Mouse (Mus musculus) cerebellum, adult 18-20 months (tissue): ENCODE data around the gene Vps35l.

Experiments
- DNase-seq, 2 experiments: peaks; one replicate each; pipeline ENCODE4 v3.0.0; 2021

Vps35l gene

DNA sequence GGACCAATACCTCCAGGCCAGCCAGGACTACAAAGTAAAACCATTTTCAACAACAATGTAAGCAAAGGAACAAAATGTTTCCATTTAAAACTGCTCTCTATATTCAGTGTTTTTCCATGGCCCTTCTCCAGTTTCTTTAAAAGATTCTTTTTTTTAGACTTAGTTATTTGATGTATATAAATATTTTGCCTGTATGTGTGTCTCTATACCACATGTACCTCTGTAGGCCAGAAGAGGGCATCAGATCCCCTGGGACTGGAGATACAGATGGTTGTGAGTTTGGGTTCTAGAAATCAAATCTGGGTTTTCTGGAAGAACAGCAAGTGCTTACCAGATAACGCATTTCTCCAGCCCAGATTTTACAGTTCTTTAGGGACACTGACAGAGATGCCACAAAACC lies 1.3 kb upstream of the Vps35l start:
- peak in 1 of 2 experiments; percentile 16 for DNase-seq

GRCm38 (mm10) chr7:118740532-118741338 lies 709 bp downstream of the Vps35l start:
- peak; percentile 95 to 98 for DNase-seq

DNA sequence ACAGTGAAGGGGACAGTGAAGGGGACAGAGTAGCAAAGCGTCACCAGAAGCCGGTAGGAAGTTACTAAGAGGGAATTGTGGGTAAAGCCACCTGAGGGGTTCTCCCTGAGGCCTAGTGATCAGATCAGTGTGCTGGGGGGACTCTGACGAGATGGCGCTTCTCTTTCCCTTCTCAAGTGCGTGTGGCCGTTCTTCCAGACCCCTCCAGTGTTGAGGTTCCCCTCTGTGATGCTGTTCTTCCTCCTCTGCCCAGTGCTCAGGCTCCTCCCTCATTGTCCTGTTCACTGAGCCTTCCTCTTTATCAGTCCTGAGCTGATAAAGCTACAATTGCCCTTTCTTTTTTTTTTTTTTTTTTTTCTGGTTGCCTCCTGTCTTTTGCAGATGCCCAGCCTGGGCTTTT lies 2.3 kb downstream of the Vps35l start:
- no peak for DNase-seq

GRCm38 (mm10) chr7:118744766-118745165 lies 4.7 kb downstream of the Vps35l start:
- DNase-seq: no peak

DNA sequence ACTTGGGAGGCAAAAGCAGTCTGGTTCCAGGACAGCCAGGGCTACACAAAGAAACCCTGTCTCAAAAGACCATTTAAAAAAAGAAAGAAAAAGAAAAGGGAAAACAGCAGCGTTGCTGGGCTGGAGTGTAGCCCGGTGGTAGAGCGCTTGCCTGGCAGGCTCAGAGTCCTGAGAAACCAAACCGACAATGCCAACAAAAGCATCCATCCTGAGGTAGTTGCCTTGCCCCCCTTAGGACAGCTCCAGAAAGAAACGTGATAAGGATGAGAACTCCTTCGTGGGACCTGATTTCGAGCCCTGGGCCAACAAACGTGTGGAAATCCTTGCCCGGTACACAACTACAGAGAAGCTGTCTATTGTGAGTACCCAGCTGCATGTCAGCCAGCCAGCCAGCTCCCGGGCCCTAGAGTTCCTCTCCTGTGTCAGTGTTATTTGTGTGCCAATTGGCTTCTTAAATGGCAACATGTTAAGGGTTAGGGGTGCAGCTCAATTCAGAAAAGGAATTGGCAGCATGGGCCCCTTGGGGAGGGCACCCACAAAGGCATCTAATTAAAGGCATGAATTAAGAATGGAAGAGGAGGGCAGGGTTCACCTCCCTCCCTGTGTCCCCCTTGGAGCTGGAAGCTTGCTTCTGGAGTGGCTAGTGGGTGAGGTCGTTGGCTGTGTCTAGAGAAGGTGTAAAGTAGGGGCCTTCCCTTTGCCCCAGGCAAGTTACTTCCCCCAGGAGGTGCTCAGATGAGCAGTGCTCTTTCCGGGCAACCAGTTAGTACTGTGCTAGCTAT lies 8.1 kb downstream of the Vps35l start:
- no peak for DNase-seq

GRCm38 (mm10) chr7:118749706-118750105 lies 9.7 kb downstream of the Vps35l start:
- DNase-seq: no peak

DNA sequence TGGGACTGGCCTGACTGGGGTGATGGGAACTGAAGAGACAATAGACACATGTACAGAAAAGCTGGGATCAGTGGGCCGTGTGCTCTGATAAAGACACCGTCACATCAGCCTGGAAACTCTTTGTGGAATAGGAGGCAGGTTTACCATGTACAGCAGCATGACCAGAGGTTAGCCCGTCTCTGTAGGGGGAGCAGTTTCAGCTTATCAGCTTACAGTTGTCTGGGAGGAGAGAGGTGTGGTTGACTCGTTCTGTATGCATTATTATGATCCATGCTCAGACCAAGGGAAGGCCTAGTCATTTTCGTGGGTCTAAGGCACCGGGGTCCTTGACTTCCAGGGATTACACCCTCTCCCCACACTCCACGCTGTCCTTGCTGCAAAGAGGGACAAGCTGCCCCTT lies 11.6 kb downstream of the Vps35l start:
- no peak for DNase-seq

DNA sequence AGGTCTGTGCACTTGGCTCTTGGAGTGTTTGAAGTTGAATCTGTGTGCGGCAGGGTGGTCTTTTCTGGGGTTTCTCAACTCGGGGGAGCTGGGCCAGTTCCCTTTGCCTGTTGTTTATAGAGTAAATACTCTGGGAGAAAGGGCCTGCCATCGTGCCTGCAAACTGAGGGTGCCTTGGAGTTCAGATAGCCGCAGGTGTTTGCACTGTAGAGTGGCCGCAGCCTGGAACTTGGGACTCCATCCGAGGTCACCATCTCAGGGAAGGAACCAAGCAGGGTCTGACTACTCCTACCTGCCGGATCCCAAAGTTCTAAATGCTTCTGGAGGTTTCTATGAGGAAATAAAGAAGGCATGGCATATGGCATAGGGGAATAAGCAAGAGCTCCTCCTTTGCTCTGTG lies 15.7 kb downstream of the Vps35l start:
- no peak for DNase-seq

DNA sequence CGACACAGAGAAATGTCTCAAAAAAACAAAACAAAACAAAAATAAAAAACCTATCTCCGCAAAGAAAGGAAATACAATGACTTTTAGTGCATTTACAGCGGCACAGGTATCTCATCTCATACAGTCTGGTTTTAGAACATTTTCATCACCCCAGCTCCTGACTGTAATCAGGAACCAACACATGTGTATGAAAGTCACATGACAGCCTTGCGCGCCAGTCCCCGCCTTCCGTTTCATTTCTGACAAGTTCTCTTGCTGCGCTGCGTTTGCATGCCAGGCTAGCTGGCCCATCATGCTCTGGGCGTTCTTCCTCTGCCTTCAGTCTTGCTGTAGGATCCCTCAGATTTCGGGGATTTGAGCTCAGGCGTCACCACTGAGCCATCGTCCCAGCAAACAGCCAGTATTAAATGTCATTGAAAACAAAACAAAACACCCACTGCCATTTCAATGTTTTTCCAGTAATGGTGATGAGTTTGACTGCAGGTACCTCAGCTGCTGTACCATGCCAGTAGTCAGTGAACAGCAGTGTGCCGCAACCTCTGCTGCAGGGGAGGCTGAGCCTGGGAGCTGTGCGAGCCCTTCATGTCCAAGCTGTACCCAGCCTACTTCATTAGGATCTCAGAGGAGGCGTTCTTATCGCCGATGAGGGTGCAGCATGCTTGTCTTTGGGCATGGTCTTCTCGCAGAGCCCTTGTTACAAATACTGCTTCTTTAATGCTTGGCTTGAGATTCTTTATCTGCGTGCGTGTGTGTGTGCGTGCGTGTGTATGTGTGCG lies 16.7 kb downstream of the Vps35l start:
- no peak for DNase-seq

GRCm38 (mm10) chr7:118758369-118758768 lies 18.3 kb downstream of the Vps35l start:
- DNase-seq: no peak

DNA sequence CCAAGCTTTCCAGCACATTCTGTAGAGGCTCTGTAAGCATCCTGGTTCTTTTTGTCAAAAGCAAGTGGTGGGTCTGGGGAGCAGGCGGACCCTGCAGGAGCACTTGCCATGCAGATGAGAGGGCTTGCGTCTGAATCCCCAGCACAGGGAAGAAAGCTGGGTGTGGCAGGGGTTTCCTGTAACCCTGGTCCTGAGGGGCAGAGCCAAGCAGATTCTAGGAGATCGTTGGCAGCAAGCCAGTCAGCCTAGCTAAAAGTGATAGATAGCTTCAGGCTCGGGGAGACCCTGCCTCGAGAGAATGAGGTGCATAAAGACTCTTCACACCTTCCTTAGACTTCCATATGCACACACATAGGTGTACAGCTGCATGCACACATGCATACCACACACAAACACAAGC lies 19.3 kb downstream of the Vps35l start:
- no peak for DNase-seq

DNA sequence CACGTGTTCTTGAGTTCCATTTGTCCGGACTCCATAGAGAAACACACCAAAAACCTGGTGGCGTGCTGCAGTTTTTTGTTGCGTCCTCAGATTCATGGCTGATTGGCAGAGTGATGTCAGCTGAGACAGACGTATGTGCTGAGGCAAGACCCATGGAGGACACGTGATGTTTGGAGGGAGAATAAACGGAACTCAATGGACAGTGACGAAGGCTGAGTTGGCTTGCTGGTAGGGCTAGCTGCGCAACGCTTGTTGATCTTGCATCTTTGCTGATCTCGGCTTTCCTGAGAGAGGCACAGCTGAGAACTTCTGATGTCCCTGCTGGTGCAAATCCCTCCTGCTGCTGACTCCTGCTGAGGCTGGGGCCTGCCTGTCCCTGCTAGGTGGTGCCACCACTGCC lies 23.9 kb downstream of the Vps35l start:
- no peak for DNase-seq

DNA sequence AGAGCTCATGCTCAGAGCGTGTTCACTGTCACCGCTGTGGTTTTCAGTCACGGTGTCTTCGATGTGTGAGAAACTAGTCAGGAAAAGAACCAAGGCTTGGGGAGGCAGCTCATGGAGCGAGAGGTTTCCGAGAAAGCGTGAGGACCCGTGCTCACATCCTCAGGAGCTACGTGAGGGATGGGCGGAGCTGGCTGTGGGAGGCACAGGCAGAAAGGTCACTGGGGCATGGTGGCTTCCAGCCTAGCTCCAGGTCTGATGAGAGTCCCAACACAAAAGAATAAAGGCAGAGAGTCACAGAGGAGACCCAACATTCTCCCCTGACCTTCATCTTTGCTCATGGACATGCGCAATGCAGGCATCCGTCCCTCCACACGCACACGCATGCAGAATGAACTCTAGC lies 24.7 kb downstream of the Vps35l start:
- DNase-seq: no peak

GRCm38 (mm10) chr7:118765604-118766003 lies 25.6 kb downstream of the Vps35l start:
- no peak for DNase-seq

DNA sequence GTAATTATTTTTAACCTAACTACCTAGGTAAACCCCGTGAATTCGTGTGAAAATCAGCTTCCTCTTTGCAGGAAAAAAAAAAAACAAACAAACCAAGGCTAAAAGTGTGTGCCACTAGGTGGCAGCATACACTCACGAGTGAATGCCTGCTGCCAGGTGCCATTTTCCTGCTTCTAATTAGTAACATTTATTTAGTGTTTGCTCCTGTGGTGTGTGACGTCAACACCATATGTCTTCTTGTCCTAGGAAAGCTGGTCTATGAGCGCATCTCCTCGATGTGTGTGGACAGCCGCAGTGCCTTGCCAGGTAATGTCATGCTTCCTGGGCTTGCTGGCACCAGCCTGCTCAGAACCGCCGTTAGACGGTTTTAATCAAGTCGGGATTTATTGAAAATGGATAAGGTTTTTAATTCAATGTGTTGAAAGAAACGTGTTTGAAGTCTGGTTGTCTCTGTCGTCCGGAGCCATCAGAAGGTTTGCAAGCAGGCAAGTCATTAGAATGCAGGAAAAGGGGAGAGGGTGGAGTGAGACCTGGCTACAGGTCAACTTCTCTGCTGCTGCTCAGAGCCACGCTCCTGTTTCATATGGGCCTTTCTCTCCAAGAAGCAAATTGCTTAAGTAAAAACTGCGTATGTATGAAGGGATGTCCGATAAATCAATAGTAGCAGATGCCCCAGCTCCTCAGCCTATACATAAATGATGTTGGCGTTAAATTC lies 26.2 kb downstream of the Vps35l start:
- peak; percentile 91 to 94 for DNase-seq

GRCm38 (mm10) chr7:118766834-118767224 lies 26.8 kb downstream of the Vps35l start:
- peak in 1 of 2 experiments; percentile 34 for DNase-seq

DNA sequence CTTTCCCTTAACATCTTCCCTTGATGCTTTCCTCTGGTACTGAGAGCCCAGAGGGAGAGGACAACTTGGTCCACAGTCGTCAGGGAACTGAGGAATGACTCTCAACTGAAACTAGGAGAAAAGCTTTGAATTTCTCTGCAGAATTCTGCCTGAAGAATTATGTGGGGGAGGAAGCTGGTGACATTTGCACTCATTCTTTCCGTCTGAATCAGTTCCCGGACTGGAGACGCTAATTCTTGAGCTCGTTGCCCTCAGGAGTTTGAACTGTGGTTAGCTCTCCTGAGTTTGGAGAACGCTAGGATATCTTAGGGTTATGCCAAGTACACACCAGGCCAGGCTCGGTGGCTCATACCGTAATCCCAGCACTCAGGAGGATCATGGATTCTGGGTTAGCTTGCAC lies 29.2 kb downstream of the Vps35l start:
- DNase-seq: no peak

DNA sequence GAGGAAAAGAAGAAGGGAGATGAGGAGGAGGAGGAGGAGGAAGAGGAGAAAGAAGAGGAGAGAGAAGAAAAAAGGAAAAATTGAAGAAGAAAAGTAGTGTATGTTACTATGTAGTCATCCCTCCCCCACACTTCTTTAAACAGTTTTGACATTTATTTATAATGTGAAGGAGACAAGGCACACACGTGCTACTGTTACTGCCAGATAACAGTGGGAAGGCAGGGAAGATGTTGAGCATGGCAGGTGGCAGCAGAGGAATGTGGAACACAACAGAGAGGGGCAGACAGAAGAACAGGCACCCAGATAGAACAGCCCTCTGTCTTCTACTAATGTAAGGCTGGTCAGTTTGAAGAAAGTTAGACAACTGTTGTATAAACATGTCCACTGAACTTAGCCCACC lies 29.6 kb downstream of the Vps35l start:
- no peak for DNase-seq

DNA sequence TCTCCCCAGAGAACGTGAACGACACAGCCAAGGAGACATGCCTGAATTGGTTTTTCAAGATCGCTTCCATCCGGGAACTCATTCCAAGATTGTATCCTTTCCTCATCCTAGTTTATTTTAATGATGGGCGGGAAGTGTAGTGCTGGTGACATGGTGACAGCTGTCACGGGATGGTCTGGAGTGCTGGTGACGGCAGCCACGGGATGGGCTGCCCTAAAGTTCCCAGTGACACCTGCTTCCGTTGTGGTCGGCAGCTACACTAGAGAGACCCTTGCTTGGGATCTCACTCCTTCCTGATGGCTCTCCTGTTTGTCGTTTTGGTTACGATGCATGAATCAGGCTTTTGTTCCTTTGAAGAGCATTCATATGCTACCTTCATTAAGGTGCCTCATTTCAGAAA lies 33.0 kb downstream of the Vps35l start:
- no peak for DNase-seq

DNA sequence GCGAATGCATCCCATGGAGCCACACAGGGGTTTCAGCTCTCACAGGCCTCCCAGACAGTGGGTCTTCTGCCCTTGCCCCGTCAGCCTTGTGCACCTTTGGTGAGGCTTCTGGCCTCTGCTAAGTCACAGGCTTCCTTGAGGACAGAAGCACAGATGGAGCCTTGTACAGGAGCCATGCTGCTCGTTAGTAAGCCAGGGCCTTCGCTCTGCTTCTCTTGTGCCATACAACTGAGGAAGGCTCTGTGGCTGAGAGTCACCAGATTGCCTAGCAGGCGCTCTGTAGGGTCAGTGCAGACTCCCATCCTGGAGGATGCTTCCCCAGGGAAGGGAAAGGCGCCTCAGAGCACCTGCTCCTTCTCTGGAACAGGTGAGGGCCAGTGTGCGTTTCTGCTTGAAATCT lies 36.0 kb downstream of the Vps35l start:
- DNase-seq: no peak

GRCm38 (mm10) chr7:118776491-118776890 lies 36.5 kb downstream of the Vps35l start:
- DNase-seq: no peak

DNA sequence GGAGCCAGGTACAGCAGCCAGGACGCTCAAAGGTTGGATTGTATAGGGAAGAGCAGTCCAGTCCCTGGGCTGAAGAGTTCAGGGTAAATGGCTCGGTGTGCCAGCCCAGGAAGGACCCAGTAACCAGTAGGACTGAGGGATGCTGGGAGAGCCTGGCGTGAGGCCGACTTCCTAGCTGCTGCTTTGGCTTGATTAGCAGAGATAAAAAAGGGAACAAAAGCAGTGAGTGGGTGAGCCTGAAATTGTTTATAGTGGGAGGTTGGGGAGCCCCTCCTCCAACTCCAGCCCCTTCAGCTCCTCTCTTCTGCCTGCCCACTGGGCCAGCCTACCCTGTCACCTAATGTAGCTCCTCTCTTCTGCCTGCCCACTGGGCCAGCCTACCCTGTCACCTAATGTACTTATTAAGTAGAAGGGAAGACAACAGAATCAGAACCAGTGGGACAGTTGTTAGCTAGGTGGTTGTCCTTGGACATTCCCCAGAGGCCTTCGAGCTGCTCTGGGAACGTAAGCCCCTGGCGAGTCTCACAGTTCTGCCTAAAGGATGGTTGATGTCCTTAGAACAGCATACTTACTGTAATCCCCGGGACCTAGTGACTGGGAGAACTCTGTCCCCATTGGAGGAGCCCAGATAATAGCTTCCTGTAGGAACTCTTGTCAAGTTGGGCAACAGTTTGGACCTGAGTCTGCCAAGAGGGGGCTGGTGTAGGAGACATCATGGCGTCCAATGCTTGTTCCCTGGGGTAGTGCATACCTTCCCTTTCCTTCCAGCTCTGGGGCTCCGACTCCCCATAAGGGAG lies 37.8 kb downstream of the Vps35l start:
- peak; percentile 64 to 68 for DNase-seq
